Mouse (Mus musculus): ENCODE measurements around the gene Lcn10. TPM values are rescaled to one million over a fixed set of nuclear protein-coding genes. Genes with fewer than 3 reads are reported as not detected.
"Not testable (repeated sequence)": the region's sequence is repeated elsewhere in the genome, so short reads cannot be mapped to it uniquely, and the experiment has no call there.

Gene Lcn10
- polyA plus RNA-seq, 1 experiment from 2014 or later: not detected

DNA sequence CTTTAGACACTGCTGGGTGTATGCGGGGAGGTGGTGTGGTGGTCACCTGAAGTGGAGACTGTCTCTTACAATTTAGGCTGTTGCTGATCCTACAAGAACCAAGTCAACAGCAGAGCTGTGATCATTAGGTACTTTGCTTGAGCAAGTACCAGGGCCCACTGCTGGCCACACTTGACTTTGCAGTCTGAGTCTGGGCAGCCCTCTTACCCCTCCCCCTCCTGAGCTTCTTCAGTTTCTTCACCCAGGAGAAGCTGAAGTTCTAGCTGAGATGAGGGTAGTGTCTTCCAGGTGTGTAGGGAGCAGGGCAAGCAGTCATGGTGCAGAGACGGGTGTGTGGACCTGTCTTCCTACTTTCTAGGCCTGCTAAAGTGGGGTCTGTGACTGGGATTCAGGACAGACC lies 25.6 kb downstream of the Lcn10 start:
- Histone ChIP-seq H3K27me3 (peaks cover 16% of the 10 kb centered on the region), H3K4me3 (replicated peaks) (no peak overlapping the region), H3K9ac (no peak overlapping the region), H3K4me1 (replicated peaks) (peaks cover 7% of the 10 kb centered on the region), H3K4me2 (no peak overlapping the region; the same call in 1 of the 2 replicates), H3K27ac (no peak overlapping the region), H3K36me3 (no peaks in the 10 kb centered on the region), H3K9me3 (replicated peaks) (no peaks in the 10 kb centered on the region)
- WGBS (ENCODE audit: insufficient replicate concordance): 65% methylated on average over 2 of the region's 2 CpGs
- DNase-seq: no peak
- ATAC-seq (ENCODE audit: low read depth): no peak

DNA sequence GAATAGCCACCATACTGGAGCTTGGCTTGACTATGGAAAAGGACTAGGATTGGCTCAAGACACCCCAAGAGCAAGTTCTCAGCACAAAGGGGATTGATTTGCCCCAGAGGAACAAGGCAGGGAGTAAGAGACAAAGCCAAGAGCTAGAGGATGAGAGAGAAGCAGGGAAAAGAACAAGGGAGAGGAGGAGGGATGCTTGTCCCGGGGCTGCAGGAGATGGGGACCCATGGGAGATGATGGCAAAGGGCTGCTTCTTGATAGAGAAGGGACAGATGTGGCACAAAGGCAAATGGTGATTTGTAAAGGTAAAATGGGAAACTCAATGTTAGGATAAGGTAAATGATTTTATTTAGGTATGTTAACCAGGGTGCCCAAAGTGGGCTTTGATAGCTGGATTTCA lies 26.5 kb downstream of the Lcn10 start:
- not testable (repeated sequence) for H3K9me3 ChIP-seq (replicated peaks); H3K9ac ChIP-seq; H3K4me1 ChIP-seq (replicated peaks); H3K4me2 ChIP-seq; H3K27ac ChIP-seq; H3K36me3 ChIP-seq; ATAC-seq (ENCODE audit: low read depth); H3K4me3 ChIP-seq (replicated peaks); DNase-seq
- 87% methylated on average over 1 of the region's 1 CpGs for WGBS (ENCODE audit: insufficient replicate concordance)
- peaks cover 16% of the 10 kb centered on the region for H3K27me3 ChIP-seq

DNA sequence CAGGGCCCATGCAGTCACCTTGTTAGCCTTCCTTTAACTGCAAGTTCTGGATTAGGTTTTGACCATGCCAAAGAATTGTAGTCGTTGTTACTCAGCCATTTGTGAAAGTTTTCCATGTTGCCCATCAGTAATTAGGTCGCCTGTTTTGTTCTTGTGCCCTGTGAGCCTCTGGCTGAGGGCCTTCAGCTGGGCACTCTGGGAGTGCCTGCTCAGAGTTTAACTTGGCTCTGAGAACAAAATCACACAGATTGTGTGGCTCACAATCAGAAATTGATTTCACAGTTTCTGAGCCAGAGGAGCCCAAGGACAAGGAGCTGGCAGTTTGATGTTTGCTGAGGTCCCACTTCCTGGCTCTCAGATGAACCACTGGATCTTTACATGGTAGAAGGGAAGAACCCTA lies 27.3 kb downstream of the Lcn10 start:
- not testable (repeated sequence) for H3K4me3 ChIP-seq (replicated peaks); ATAC-seq (ENCODE audit: low read depth); DNase-seq; H3K4me2 ChIP-seq; H3K9me3 ChIP-seq (replicated peaks); H3K27ac ChIP-seq; H3K9ac ChIP-seq; H3K4me1 ChIP-seq (replicated peaks); H3K36me3 ChIP-seq
- peaks cover 16% of the 10 kb centered on the region for H3K27me3 ChIP-seq
- 48% methylated on average over 2 of the region's 2 CpGs for WGBS (ENCODE audit: insufficient replicate concordance)

DNA sequence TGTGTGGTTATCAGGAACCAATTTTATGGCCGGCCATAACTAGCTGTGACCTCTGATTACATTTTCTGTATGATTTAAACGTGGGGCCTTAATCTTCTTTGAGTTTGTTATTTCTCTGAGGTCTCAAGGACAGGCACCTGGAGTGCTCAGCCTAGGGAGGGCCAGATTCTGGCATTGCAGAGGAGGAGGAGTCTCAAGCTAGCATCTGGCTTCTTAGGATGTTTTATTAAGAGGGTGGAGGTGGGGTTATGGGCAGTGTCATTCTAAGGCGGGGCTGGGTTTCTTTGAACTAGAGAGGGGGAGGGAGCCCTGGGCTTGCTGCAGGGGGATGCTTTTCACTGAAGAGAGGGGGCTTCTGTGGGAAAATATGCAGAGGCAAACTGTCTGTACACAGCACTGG lies 29.1 kb downstream of the Lcn10 start:
- not testable (repeated sequence) for DNase-seq; H3K4me3 ChIP-seq (replicated peaks); H3K27ac ChIP-seq; H3K27me3 ChIP-seq; H3K36me3 ChIP-seq; H3K4me1 ChIP-seq (replicated peaks); ATAC-seq (ENCODE audit: low read depth); H3K4me2 ChIP-seq; H3K9ac ChIP-seq; H3K9me3 ChIP-seq (replicated peaks)
- 28% methylated on average over 3 of the region's 3 CpGs for WGBS (ENCODE audit: insufficient replicate concordance)

DNA sequence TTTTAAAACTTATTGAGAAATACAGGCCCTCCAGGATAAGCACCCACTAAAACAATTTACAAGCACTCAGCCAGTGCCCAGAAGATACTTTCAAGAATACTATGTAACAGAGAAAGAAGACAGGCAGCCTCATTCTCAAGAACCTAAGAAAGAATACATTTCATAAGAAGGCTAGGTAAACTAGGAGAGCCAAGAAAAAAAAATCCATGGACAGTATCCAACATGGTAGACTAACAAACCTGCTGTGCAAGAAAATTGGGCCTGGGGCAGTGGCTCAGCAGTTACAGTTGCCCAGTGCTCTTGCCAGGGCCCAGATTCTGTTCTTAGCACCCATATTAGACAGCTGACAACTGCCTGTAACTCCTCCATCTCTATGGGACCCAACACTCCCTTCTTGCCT lies 34.7 kb downstream of the Lcn10 start:
- no peaks in the 10 kb centered on the region for H3K4me1 ChIP-seq (replicated peaks)
- no peak for DNase-seq
- no peak overlapping the region for H3K9ac ChIP-seq
- H3K4me2 ChIP-seq: no peak overlapping the region
- no peak overlapping the region for H3K4me3 ChIP-seq (replicated peaks)
- H3K9me3 ChIP-seq (replicated peaks): no peaks in the 10 kb centered on the region
- no peak for ATAC-seq (ENCODE audit: low read depth)
- no peak overlapping the region for H3K27ac ChIP-seq
- no peaks in the 10 kb centered on the region for H3K36me3 ChIP-seq
- no peaks in the 10 kb centered on the region for H3K27me3 ChIP-seq

DNA sequence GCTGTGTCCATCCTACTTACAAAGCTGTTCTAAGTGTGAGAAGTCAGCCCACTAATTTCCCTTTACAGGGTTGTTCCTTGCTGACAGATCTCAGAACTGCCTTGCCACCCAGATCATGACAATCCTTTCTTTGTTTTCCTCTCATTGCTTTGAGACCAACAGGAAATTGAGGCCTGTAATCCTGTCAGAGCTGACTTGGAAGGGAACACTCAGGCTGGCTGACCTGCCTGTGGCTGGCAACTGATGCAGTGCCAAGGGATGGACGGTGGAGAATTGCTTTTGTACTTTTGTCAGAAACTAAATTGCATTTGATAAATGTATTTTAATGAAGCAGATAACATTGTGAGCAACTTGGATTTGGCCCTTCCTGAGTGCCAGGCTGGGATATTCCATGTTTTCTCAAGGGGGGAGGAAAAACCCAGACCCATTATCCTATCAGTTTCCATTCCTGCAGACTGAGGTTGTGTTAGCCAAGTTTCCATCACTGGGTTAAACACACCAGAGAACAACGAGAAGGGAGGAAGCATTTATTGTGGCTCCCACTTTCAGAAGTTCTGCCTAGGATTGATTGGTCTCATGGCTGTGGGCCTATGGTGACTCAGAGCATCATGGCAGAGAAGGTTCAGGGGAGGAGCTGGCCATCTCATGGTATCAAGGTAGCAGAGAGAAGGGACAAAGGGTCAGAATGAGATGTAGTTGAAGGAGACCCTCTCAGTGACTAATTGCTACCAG lies 50.8 kb downstream of the Lcn10 start:
- no peak for DNase-seq
- no peak for ATAC-seq (ENCODE audit: low read depth)

More for the DNA sequence above, 50.8 kb downstream of the Lcn10 start:
- no peak overlapping the region for H3K4me3 ChIP-seq (replicated peaks)
- H3K36me3 ChIP-seq: no peaks in the 10 kb centered on the region
- no peak overlapping the region for H3K9ac ChIP-seq
- H3K4me2 ChIP-seq: no peak overlapping the region
- 42% methylated on average over 2 of the region's 2 CpGs for WGBS (ENCODE audit: insufficient replicate concordance)
- no peaks in the 10 kb centered on the region for H3K9me3 ChIP-seq (replicated peaks)
- no peaks in the 10 kb centered on the region for H3K27me3 ChIP-seq
- H3K27ac ChIP-seq: no peak overlapping the region
- no peaks in the 10 kb centered on the region for H3K4me1 ChIP-seq (replicated peaks)

Other genes starting within 250 kb of the Lcn10 start
- gene Clic3, start 225.9 kb upstream of the Lcn10 start, polyA plus RNA-seq (2015; fragmentation: Nextera tagmentation; extraction: Ambion mirVana): 0.21 and 0.25 TPM in 2 replicates
- gene Paxx, start 221.6 kb upstream of the Lcn10 start, polyA plus RNA-seq (2015; fragmentation: Nextera tagmentation; extraction: Ambion mirVana): 7.2 and 7.7 TPM in 2 replicates
- gene Ptgds, start 212.7 kb upstream of the Lcn10 start, polyA plus RNA-seq (2015; fragmentation: Nextera tagmentation; extraction: Ambion mirVana): 0.38 TPM in 1 of 2 replicates, not detected in the other
- gene Lcn12, start 188.8 kb upstream of the Lcn10 start, polyA plus RNA-seq (2015; fragmentation: Nextera tagmentation; extraction: Ambion mirVana): not detected in 2 replicates
- gene Fbxw5, start 182.0 kb upstream of the Lcn10 start, polyA plus RNA-seq (2015; fragmentation: Nextera tagmentation; extraction: Ambion mirVana): 27.9 and 31.1 TPM in 2 replicates
- 25.8 and 26.8 TPM in 2 replicates for gene C8g, start 181.0 kb upstream of the Lcn10 start, polyA plus RNA-seq (2015; fragmentation: Nextera tagmentation; extraction: Ambion mirVana)
- gene Traf2, start 135.8 kb upstream of the Lcn10 start, polyA plus RNA-seq (2015; fragmentation: Nextera tagmentation; extraction: Ambion mirVana): 16.6 and 18.7 TPM in 2 replicates
- 275 and 306 TPM in 2 replicates for gene Edf1, start 124.9 kb upstream of the Lcn10 start, polyA plus RNA-seq (2015; fragmentation: Nextera tagmentation; extraction: Ambion mirVana)
- 1.6 and 2.7 TPM in 2 replicates for gene Mamdc4, start 107.9 kb upstream of the Lcn10 start, polyA plus RNA-seq (2015; fragmentation: Nextera tagmentation; extraction: Ambion mirVana)
- gene Phpt1, start 107.5 kb upstream of the Lcn10 start, polyA plus RNA-seq (2015; fragmentation: Nextera tagmentation; extraction: Ambion mirVana): 50.2 and 50.3 TPM in 2 replicates
- gene Ajm1, start 101.0 kb upstream of the Lcn10 start, polyA plus RNA-seq (2015; fragmentation: Nextera tagmentation; extraction: Ambion mirVana): 0.02 TPM in 1 of 2 replicates, not detected in the other
- gene Rabl6, start 74.2 kb upstream of the Lcn10 start, polyA plus RNA-seq (2015; fragmentation: Nextera tagmentation; extraction: Ambion mirVana): 29.7 and 29.8 TPM in 2 replicates
- gene Ccdc183, start 65.0 kb upstream of the Lcn10 start, polyA plus RNA-seq (2015; fragmentation: Nextera tagmentation; extraction: Ambion mirVana): 0.09 and 0.14 TPM in 2 replicates
- 7.8 and 8.3 TPM in 2 replicates for gene Tmem141, start 60.7 kb upstream of the Lcn10 start, polyA plus RNA-seq (2015; fragmentation: Nextera tagmentation; extraction: Ambion mirVana)
- gene Fcna, start 54.7 kb upstream of the Lcn10 start, polyA plus RNA-seq (2015; fragmentation: Nextera tagmentation; extraction: Ambion mirVana): 34.8 and 37.5 TPM in 2 replicates
- not detected in 2 replicates for gene Lcn8, start 29.6 kb upstream of the Lcn10 start, polyA plus RNA-seq (2015; fragmentation: Nextera tagmentation; extraction: Ambion mirVana)
- not detected in 2 replicates for gene Lcn5, start 24.8 kb upstream of the Lcn10 start, polyA plus RNA-seq (2015; fragmentation: Nextera tagmentation; extraction: Ambion mirVana)
- not detected in 2 replicates for gene Lcn6, start 5.9 kb upstream of the Lcn10 start, polyA plus RNA-seq (2015; fragmentation: Nextera tagmentation; extraction: Ambion mirVana)
- gene Obp2a, start 17.3 kb downstream of the Lcn10 start, polyA plus RNA-seq (2015; fragmentation: Nextera tagmentation; extraction: Ambion mirVana): not detected in 2 replicates
- 12.8 and 13.4 TPM in 2 replicates for gene Bmyc, start 24.0 kb downstream of the Lcn10 start, polyA plus RNA-seq (2015; fragmentation: Nextera tagmentation; extraction: Ambion mirVana)
- not detected in 2 replicates for gene Obp2b, start 54.3 kb downstream of the Lcn10 start, polyA plus RNA-seq (2015; fragmentation: Nextera tagmentation; extraction: Ambion mirVana)
- gene Lcn3, start 82.8 kb downstream of the Lcn10 start, polyA plus RNA-seq (2015; fragmentation: Nextera tagmentation; extraction: Ambion mirVana): not detected in 2 replicates
- gene Lcn11, start 94.3 kb downstream of the Lcn10 start, polyA plus RNA-seq (2015; fragmentation: Nextera tagmentation; extraction: Ambion mirVana): not detected in 2 replicates
- gene Gm13539, start 99.5 kb downstream of the Lcn10 start, polyA plus RNA-seq (2015; fragmentation: Nextera tagmentation; extraction: Ambion mirVana): not detected in 2 replicates
- not detected in 2 replicates for gene Glt6d1, start 133.1 kb downstream of the Lcn10 start, polyA plus RNA-seq (2015; fragmentation: Nextera tagmentation; extraction: Ambion mirVana)
- not detected in 2 replicates for gene Lcn9, start 140.4 kb downstream of the Lcn10 start, polyA plus RNA-seq (2015; fragmentation: Nextera tagmentation; extraction: Ambion mirVana)
- not detected in 2 replicates for gene Sohlh1, start 164.5 kb downstream of the Lcn10 start, polyA plus RNA-seq (2015; fragmentation: Nextera tagmentation; extraction: Ambion mirVana)
- 0.09 TPM in 1 of 2 replicates, not detected in the other for gene Kcnt1, start 181.0 kb downstream of the Lcn10 start, polyA plus RNA-seq (2015; fragmentation: Nextera tagmentation; extraction: Ambion mirVana)